Mouse (Mus musculus): ENCODE data around the gene Mrpl19.

- TF ChIP-seq POLR2A (IDR thresholded peaks at IDR 0.05; ENCODE audit: insufficient read length, low read depth) (peak; percentile 68), MYOG (IDR thresholded peaks at IDR 0.05; ENCODE audit: control insufficient read depth in 1 of 3, insufficient read depth in 1 of 3, insufficient read length in 2 of 3, low read depth in 2 of 3) (no peak), MAX (IDR thresholded peaks at IDR 0.05; ENCODE audit: low read depth) (no peak), TCF12 (IDR thresholded peaks at IDR 0.05; ENCODE audit: insufficient read depth, poor library complexity, severe bottlenecking) (no peak), REST (IDR thresholded peaks at IDR 0.05; ENCODE audit: insufficient read depth, insufficient read length) (no peak), E2F4 (IDR thresholded peaks at IDR 0.05; ENCODE audit: insufficient read depth) (no peak), TCF3 (IDR thresholded peaks at IDR 0.05; ENCODE audit: insufficient read length, low read depth) (no peak), SRF (IDR thresholded peaks at IDR 0.05; ENCODE audit: control insufficient read depth, insufficient read length, low read depth) (no peak)
These were observed 42.1 kb downstream of the Mrpl19 start, which contains the start of gene Gcfc2 for GRCm38 (mm10) chr6:81923523-81924142.

Measured in myocyte (in vitro differentiated cells).